Mouse (Mus musculus) kidney, postnatal 10 days (tissue): ENCODE measurements at regions not wholly inside any gene's neighbourhood (a gene's known extent, or its start where the extent isn't known, plus 50 kb on each side); places are given as distances from the start of the nearest gene placed in this dataset.
A peak's percentile ranks its signal among the peaks of the same experiment; 100 is the strongest.

ENCODE experiments used
- DNase-seq: peaks from one replicate; pipeline ENCODE4 v3.0.0; 2021; ENCODE audit warnings: mixed read lengths

- DNase-seq, result no peak
Observed at GRCm38 (mm10) chr4:33595763-33596162, 285.7 kb downstream of the Rngtt start.

GRCm38 (mm10) chr4:33599966-33600365, 289.9 kb downstream of the Rngtt start:
- DNase-seq, result no peak

DNA sequence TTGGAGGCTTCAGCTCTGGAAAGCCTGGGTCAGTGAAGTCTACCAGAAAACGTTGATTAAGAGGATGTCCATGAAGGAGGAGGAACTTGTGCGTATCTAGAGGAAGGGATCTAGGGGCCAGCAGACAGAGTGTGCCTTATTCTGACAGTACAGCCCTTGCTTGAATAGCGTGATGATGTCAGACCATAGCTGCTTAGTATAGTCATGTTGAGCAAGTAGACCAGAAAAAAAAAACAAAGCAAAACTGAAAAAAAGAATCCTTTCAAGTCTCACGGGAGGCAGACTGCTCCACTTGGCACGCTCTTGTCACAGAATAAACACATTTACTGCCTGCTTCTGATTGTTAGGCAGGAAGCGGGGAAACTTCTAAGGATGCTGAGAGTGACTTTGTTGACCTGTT, 290.7 kb downstream of the Rngtt start:
- no peak for DNase-seq

DNA sequence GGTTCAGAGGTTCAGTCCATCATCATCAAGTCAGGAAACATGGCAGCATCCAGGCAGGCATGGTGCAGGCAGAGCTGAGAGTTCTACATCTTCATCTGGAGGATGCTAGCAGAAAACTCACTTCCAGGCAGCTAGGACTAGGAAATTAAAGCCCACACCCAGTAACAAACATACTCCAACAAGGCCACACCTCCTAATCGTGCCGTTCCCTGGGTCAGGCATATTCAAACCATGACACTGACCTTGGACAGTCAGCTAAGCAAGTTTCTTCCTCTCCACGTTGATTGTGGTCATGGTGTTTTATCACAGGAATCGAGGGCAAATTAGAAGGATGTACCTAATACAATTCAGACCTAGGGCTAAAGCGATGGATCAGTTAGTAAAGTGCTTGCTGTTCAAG, 294.5 kb downstream of the Rngtt start:
- DNase-seq, result no peak

GRCm38 (mm10) chr4:33639821-33640575, 284.4 kb upstream of the Cnr1 start:
- no peak for DNase-seq

- no peak for DNase-seq
Observed at GRCm38 (mm10) chr4:33640576-33641255, 283.7 kb upstream of the Cnr1 start.

DNA sequence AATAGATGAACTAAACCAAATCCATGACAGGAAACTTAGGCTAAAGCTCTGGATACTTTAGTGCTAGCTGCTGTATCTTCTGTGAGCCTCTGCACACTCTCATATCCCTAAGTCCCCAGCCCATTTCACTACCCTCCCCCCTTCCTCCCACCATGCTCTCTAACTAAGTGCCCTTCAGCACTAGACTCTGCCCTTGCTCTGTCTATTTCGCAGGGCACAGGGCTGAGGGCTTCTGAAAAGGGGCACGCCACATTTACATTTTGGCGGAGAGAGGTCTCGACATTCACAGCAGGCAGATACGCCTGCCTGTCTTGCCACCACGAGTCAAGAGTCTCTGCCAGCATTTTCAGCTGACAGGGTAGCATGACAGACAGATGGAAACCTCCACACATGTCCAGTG, 282.5 kb upstream of the Cnr1 start:
- no peak for DNase-seq

DNA sequence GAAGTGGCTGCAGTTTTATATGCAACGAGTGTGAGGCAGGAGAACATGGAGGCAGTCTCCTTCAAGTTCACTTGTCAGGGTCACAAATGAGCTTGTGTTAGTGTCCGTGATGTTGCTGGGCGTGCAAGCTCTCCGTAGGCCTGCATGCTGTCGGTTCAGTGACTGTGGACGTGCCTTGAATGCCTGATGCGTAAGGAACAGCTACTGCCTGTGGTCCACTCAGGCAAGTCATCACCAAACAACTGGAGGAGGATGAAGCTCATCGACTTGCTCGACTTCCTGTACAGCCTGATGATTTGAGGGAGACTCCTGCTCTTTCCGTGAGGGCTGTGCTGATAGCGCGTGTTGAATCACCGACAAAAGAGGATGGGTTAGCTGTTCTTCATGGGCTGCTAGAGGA, 281.9 kb upstream of the Cnr1 start:
- DNase-seq, result peak; percentile 29

DNA sequence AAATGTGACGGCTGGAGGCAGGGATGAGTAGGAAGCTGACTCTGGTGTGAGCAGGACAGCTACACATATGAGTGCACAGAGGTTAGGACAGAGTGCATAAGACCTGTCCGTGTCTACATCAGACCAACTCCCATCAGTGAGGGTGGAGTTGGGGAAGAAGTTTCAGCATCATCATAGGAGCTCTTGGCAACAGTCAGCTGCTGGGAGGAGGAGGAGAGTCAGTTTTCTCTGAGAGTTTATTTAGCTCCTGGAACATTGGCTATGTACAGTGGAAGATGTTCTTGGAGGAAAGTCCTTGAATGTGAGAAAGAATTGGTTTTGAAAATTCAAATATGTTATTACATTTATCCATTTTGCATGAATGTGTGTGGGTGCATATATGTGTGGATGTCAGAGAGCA, 279.2 kb upstream of the Cnr1 start:
- no peak for DNase-seq

- no peak for DNase-seq
Observed at GRCm38 (mm10) chr4:33651292-33651691, 273.1 kb upstream of the Cnr1 start.

GRCm38 (mm10) chr4:33659766-33660165, 264.6 kb upstream of the Cnr1 start:
- no peak for DNase-seq

- DNase-seq, result no peak
Observed at GRCm38 (mm10) chr4:33660553-33660952, 263.8 kb upstream of the Cnr1 start.

GRCm38 (mm10) chr4:33661862-33662261, 262.5 kb upstream of the Cnr1 start:
- DNase-seq, result no peak

DNA sequence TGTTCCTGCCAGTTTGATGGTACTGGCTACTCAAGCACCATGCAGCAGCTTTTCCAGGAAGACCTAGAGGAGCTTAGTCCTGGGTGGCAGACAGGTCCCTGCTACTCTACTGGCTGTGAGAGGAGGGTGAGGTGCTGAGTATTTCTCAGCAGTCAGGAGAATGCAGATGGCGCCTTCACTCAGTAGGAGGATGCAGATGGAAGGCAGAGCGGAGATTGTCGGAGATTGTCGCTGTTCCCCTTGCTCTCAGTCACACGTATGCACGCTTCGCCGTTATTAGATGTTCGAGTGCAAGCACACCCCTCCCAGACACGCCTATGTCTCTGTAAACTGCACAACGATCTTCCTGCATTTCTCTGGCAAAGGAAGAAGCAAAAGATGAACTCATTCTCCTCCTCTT, 261.4 kb upstream of the Cnr1 start:
- no peak for DNase-seq

DNA sequence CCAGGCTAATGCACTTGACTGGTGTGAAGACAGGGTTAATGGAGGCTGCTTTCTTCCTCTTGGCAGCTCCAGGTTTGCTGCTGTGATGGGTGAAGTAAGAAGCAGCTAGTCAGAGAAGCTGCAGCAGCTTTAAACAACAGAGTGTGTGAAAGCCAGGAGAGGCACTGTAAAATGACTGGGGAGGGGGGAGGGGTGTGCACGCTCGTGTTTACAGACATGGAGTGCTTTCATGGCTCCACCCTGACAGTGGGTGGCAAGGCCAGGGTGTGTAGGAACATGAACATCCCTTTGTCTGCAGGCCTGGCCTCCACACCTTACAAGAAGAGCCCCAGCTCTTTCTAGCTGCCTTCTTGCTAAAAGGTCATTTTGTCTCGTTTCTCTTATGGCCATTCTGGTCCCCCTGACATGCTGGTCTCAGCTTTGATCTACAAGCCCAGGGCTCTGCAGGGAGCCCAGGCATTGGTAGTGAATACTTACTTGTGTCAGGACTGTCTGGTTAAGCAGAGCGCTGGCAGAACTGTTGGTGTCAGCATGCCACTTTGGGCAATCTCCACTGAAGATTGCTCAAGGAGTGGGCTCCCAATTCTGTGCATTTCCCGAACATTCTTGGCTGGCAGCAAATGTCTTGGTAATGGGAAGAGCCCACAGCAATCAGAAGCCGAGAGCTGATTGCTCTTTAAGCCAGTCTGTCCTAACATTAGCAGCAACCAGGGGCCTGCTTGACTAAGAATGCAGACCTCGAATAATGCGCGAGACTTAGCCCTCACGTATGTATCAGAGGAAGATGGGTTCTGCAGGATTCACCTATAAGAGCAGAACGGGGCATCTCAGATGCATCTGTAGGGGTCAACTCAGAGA, 260.5 kb upstream of the Cnr1 start:
- DNase-seq, result no peak

DNA sequence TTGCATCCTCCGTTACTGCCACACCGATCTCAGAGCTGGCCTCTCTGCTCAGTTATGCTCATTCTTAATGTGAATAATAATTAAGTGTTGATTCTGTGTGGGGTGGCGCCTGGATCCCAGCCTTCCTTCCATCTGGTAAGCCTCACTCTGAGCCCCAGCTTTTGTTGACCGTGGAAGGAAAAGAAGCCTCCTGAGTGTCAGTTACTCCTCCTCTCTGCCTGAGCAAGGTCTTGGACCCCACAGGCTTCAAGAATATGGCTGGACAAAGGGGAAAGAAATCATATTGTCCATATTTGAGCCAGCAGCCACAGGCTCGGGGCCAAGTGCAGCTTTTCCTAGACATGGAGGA, 259.9 kb upstream of the Cnr1 start:
- DNase-seq, result peak; percentile 51

DNA sequence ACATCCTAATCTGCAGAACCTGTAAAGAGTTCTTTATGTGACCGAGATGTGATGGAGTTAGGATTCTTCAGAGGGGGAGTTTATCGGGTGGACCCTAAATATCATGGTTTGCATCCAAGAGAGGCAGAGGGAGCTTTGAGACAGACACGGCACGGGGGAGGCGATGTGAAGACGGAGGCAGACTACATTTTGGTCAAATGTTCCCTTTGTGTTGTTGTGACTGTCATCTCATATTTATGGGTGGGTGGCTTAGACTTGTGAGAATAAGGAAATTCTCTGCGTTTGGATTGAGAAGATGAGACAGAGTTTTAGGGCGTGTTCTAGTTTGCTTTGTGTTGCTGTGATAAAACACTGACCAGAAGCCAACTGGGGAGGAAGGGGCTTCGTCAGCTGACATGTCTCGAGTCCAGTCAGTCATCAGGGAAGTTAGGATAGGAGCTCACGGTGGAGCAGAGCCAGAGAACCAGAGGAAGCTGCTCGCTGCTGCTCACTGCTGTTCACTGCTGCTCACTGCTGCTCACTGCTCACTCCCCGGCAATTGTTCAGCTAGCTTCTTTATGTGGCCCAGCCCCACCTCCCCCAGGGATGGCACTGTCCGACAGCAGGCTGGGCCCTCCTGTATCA, 259.0 kb upstream of the Cnr1 start:
- DNase-seq, result peak; percentile 39

GRCm38 (mm10) chr4:33668431-33668830, 256.0 kb upstream of the Cnr1 start:
- no peak for DNase-seq

- DNase-seq, result no peak
Observed at GRCm38 (mm10) chr4:33675044-33675443, 249.3 kb upstream of the Cnr1 start.

GRCm38 (mm10) chr4:33679351-33679750, 245.0 kb upstream of the Cnr1 start:
- no peak for DNase-seq

DNA sequence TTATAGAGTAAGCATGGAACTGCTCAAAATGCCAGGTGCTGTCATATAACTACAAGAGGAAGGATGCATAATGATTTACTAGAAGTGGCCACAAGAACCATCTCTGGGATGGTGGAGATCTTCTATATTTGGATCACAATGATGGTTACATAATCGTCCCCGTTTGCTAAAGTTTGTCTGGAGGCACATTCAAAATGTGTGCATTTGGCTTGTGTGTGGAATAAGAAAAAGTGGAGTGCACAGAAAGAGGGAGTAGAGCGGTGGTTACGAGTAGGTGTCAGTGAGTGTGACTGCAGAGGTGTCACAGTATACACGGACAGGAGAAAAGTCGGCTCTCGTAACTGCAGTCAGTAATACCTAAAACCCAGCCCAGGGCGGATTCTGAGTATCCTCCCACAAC, 238.3 kb upstream of the Cnr1 start:
- no peak for DNase-seq

- no peak for DNase-seq
Observed at GRCm38 (mm10) chr4:33687434-33687833, 237.0 kb upstream of the Cnr1 start.

DNA sequence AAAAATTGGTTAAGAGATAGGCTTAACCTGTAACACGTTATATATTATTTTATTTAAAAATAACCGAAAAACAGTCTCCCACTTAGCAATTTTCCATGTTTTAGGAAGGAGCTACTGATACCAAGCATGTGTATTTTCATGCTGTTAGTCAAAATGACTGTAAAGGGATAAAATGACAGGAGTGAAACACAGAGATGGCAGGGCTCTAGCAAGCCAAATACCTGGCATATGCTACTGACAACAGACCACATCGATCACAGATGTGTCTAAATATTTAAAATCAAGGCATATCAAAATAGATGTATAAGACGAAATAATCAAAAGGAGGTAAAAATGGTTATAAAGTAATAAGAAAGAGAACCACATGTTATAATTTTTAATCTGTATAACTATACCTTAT, 231.0 kb upstream of the Cnr1 start:
- no peak for DNase-seq
